Mouse (Mus musculus) MEL (cell line): ENCODE results near the gene Rgs6. TPM values are rescaled to one million over a fixed set of nuclear protein-coding genes. Genes with fewer than 3 reads are reported as not detected.

Source experiments
- DNase-seq: peaks from one replicate; pipeline ENCODE4 v3.0.0; 2011; ENCODE audit warnings: low read depth, low spot score
- H3K27ac ChIP-seq: 2 replicates; pipeline ENCODE4 v1.5.1; 2012; ENCODE audit warnings: low read depth, mild to moderate bottlenecking, control low read depth, low read length, moderate library complexity; ENCODE audit not compliant: control insufficient read depth
- H3K27me3 ChIP-seq, 2 experiments: fragments of 150-350 bp in 1 of 2; sonication (generic) in 1 of 2; 2 replicates each; pipeline ENCODE4 v1.6.1; 2012; ENCODE audit warnings: low read length in 2 of 2, mild to moderate bottlenecking in 2 of 2, improper control_type of control experiment in 1 of 2, moderate library complexity in 1 of 2; ENCODE audit not compliant: insufficient read depth in 2 of 2, control insufficient read depth in 1 of 2
- H3K36me3 ChIP-seq, 2 experiments: 2 replicates each; pipeline ENCODE4 v1.6.1; 2012 to 2014; ENCODE audit warnings: low read length in 2 of 2, improper control_type of control experiment in 1 of 2, inconsistent platforms in 1 of 2, mild to moderate bottlenecking in 1 of 2; ENCODE audit not compliant: insufficient read depth in 2 of 2, control insufficient read depth in 1 of 2
- H3K4me1 ChIP-seq, 2 experiments: fragments of 150-350 bp in 1 of 2; sonication (generic) in 1 of 2; 2 replicates each; pipeline ENCODE4 v1.6.1; 2012; ENCODE audit warnings: low read length in 2 of 2, improper control_type of control experiment in 1 of 2, mild to moderate bottlenecking in 1 of 2; ENCODE audit not compliant: insufficient read depth in 2 of 2, control insufficient read depth in 1 of 2
- H3K4me3 ChIP-seq, 2 experiments: fragments of 150-350 bp in 1 of 2; sonication (generic) in 1 of 2; 2 replicates each; pipeline ENCODE4 v1.5.1; 2012; ENCODE audit warnings: low read depth in 2 of 2, low read length in 2 of 2, mild to moderate bottlenecking in 2 of 2, moderate library complexity in 2 of 2, control low read depth in 1 of 2, improper control_type of control experiment in 1 of 2; ENCODE audit not compliant: control insufficient read depth in 1 of 2, insufficient read depth in 1 of 2
- H3K79me2 ChIP-seq: 2 replicates; pipeline ENCODE4 v1.6.1; 2012; ENCODE audit warnings: mild to moderate bottlenecking, low read length, moderate library complexity; ENCODE audit not compliant: control insufficient read depth, poor library complexity, insufficient read depth
- H3K9ac ChIP-seq: 2 replicates; pipeline ENCODE4 v1.6.1; 2012; ENCODE audit warnings: low read depth, mild to moderate bottlenecking, control low read depth, low read length, moderate library complexity; ENCODE audit not compliant: control insufficient read depth, poor library complexity, severe bottlenecking
- H3K9me3 ChIP-seq: fragments of 150-350 bp; sonication (generic); replicated peaks from 2 replicates; pipeline ENCODE4 v1.6.1; 2012; ENCODE audit warnings: mild to moderate bottlenecking, low read length, improper control_type of control experiment, moderate library complexity; ENCODE audit not compliant: insufficient read depth
- CHD1 ChIP-seq: IDR thresholded peaks from 2 replicates; pipeline ENCODE4 v1.6.1; 2012; ENCODE audit warnings: low read depth, mild to moderate bottlenecking, inconsistent platforms, low read length, improper control_type of control experiment
- CHD2 ChIP-seq: IDR thresholded peaks from 2 replicates; pipeline ENCODE4 v1.6.1; 2011; ENCODE audit warnings: low read length, improper control_type of control experiment
- E2F4 ChIP-seq: IDR thresholded peaks from 2 replicates; pipeline ENCODE4 v1.6.1; 2011; ENCODE audit warnings: low read depth, low read length, improper control_type of control experiment, borderline replicate concordance
- ELF1 ChIP-seq: IDR thresholded peaks from 2 replicates; pipeline ENCODE4 v1.6.1; 2014; ENCODE audit warnings: low read depth, mild to moderate bottlenecking, inconsistent platforms, low read length, improper control_type of control experiment, moderate library complexity
- ETS1 ChIP-seq: IDR thresholded peaks from 2 replicates; pipeline ENCODE4 v1.6.1; 2012; ENCODE audit warnings: low read depth, mild to moderate bottlenecking, inconsistent platforms, low read length, improper control_type of control experiment, moderate library complexity
- HCFC1 ChIP-seq: IDR thresholded peaks from 2 replicates; pipeline ENCODE4 v1.6.1; 2012; ENCODE audit warnings: low read depth, mild to moderate bottlenecking, inconsistent platforms, low read length, improper control_type of control experiment, moderate library complexity
- MAFK ChIP-seq: IDR thresholded peaks from 2 replicates; pipeline ENCODE4 v1.6.1; 2011; ENCODE audit warnings: low read depth, mild to moderate bottlenecking, low read length, improper control_type of control experiment, borderline replicate concordance
- MAX ChIP-seq: IDR thresholded peaks from 2 replicates; pipeline ENCODE4 v1.6.1; 2011; ENCODE audit warnings: low read length, improper control_type of control experiment
- MEF2A ChIP-seq: IDR thresholded peaks from 2 replicates; pipeline ENCODE4 v1.6.1; 2014; ENCODE audit warnings: low read depth, mild to moderate bottlenecking, inconsistent platforms, low read length, improper control_type of control experiment; ENCODE audit not compliant: poor library complexity, insufficient replicate concordance, severe bottlenecking; ENCODE audit errors: extremely low read depth
- MXI1 ChIP-seq: IDR thresholded peaks from 2 replicates; pipeline ENCODE4 v1.6.1; 2011; ENCODE audit warnings: mild to moderate bottlenecking, low read depth, low read length, improper control_type of control experiment
- POLR2AphosphoS2 ChIP-seq: IDR thresholded peaks from 2 replicates; pipeline ENCODE4 v1.6.1; 2011; ENCODE audit warnings: low read length, improper control_type of control experiment
- RAD21 ChIP-seq: IDR thresholded peaks from 2 replicates; pipeline ENCODE4 v1.6.1; 2011; ENCODE audit warnings: mild to moderate bottlenecking, low read depth, low read length, improper control_type of control experiment
- SIN3A ChIP-seq: IDR thresholded peaks from 2 replicates; pipeline ENCODE4 v1.6.1; 2012; ENCODE audit warnings: low read length, improper control_type of control experiment, inconsistent platforms
- TAL1 ChIP-seq: IDR thresholded peaks from 2 replicates; pipeline ENCODE4 v1.6.1; 2012; ENCODE audit warnings: mild to moderate bottlenecking, inconsistent platforms, low read length, moderate library complexity, mixed read lengths
- TBP ChIP-seq: IDR thresholded peaks from 2 replicates; pipeline ENCODE4 v1.8.0; 2011; ENCODE audit warnings: low read depth, low read length, improper control_type of control experiment
- USF1 ChIP-seq: IDR thresholded peaks from 2 replicates; pipeline ENCODE4 v1.6.1; 2014; ENCODE audit warnings: low read depth, mild to moderate bottlenecking, inconsistent platforms, low read length, improper control_type of control experiment, moderate library complexity
- USF2 ChIP-seq, 2 experiments: IDR thresholded peaks; 2 replicates each; pipeline ENCODE4 v1.6.1; 2011 to 2012; ENCODE audit warnings: improper control_type of control experiment in 2 of 2, low read length in 2 of 2, borderline replicate concordance in 1 of 2, inconsistent platforms in 1 of 2, low read depth in 1 of 2, mild to moderate bottlenecking in 1 of 2; ENCODE audit not compliant: insufficient read depth in 1 of 2
- ZC3H11A ChIP-seq: IDR thresholded peaks from 2 replicates; pipeline ENCODE4 v1.6.1; 2012; ENCODE audit warnings: low read depth, mild to moderate bottlenecking, inconsistent platforms, low read length, improper control_type of control experiment
- ZKSCAN1 ChIP-seq: IDR thresholded peaks from 2 replicates; pipeline ENCODE4 v1.6.1; 2012; ENCODE audit warnings: low read depth, mild to moderate bottlenecking, inconsistent platforms, low read length, improper control_type of control experiment, moderate library complexity
- polyA plus RNA-seq, 2 experiments: library from polyadenylated mRNA; stranded (reverse) in 1 of 2; unstranded in 1 of 2; fragments of >175 nt in 1 of 2; fragments of >200 nt in 1 of 2; gene quantifications; 2 replicates each; pipeline versions ENCODE4 v1.2.1 to v1.2.4; 2012; ENCODE audit warnings: low replicate concordance in 2 of 2, low read depth in 1 of 2; ENCODE audit not compliant: insufficient read length in 2 of 2, insufficient read depth in 1 of 2, missing spikeins in 1 of 2
- total RNA-seq: library from RNA; depleted of rRNA; stranded (reverse); fragments of 300-350 nt; gene quantifications from 2 replicates; pipeline ENCODE4 v1.2.3, GENCODE M21; 2012

Gene Rgs6
- total and polyA plus RNA-seq, 3 experiments: not detected

GRCm38 (mm10) chr12:83015366-83015765 is 427.3 kb downstream of the Rgs6 start:
- Histone ChIP-seq H3K27me3 (no peaks in the 10 kb centered on the region; a peak in 1 of 4 replicates), H3K4me1 (peaks cover 11 to 24% of the 10 kb centered on the region in 2 experiments), H3K36me3 (peaks cover 0 to 8% of the 10 kb centered on the region in 2 experiments; a peak in 2 of 4 replicates), H3K9ac (no peak overlapping the region), H3K79me2 (no peaks in the 10 kb centered on the region), H3K4me3 (no peak overlapping the region), H3K27ac (no peak overlapping the region), H3K9me3 (no peaks in the 10 kb centered on the region)
- DNase-seq: peak; percentile 13
- no peak for TF ChIP-seq MAFK
- peak; percentile 44; the same call in 1 of the 2 replicates for TF ChIP-seq ETS1

GRCm38 (mm10) chr12:83016486-83016885 is 428.4 kb downstream of the Rgs6 start:
- Histone ChIP-seq H3K4me1 (peaks cover 11 to 24% of the 10 kb centered on the region in 2 experiments), H3K36me3 (peaks cover 0 to 8% of the 10 kb centered on the region in 2 experiments; a peak in 2 of 4 replicates), H3K4me3 (no peak overlapping the region), H3K79me2 (no peaks in the 10 kb centered on the region), H3K27me3 (no peaks in the 10 kb centered on the region; a peak in 1 of 4 replicates), H3K9me3 (no peaks in the 10 kb centered on the region), H3K9ac (no peak overlapping the region), H3K27ac (no peak overlapping the region)
- DNase-seq: no peak
- TF ChIP-seq E2F4 (no peak), TBP (no peak), POLR2AphosphoS2 (no peak), MXI1 (no peak), ZKSCAN1 (no peak), SIN3A (no peak), ELF1 (no peak), TAL1 (no peak), RAD21 (no peak), CHD1 (no peak), ZC3H11A (no peak), USF1 (no peak), HCFC1 (no peak), MAX (no peak), CHD2 (no peak), USF2 (IDR thresholded peaks at IDR 0.05; ENCODE audit: borderline replicate concordance in 1 of 2, insufficient read depth in 1 of 2, low read depth in 1 of 2, low read length in 2 of 2) (no peak), MEF2A (no peak)
